Mouse (Mus musculus) cortical plate, adult 2 months (tissue): ENCODE results near the gene Dglucy.

Experiments used
- CTCF ChIP-seq: fragments of 200-500 bp; IDR thresholded peaks from 2 replicates; pipeline ENCODE4 v1.5.1; 2011; ENCODE audit warnings: mild to moderate bottlenecking, control low read depth, low read length; ENCODE audit not compliant: insufficient read depth; ENCODE audit errors: extremely low read depth
- POLR2A ChIP-seq: fragments of 200-500 bp; IDR thresholded peaks from 2 replicates; pipeline ENCODE4 v1.6.1; 2011; ENCODE audit warnings: mild to moderate bottlenecking, low read length, control low read depth; ENCODE audit not compliant: insufficient read depth; ENCODE audit errors: extremely low read depth

DNA sequence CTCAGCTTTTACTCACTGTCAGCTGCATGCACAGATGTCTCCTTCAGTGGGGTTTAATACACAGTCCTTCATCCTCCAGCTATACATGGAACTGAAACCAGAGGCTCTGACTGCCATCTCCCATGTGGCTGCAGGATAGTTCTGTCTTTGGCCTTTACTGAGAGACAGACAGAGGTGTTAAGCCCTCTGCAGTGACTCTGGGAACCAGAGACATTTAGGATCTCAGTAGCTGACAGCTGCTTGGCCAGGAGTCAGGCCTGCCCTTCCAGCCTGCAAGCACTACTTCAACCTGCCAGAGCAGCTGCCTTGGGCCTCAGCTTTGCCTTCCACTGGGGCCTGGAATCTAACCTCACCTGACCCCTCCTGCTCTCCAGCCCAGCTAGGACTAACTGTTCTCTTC lies 41.1 kb downstream of the Dglucy start:
- no peak for TF ChIP-seq POLR2A
- TF ChIP-seq CTCF: no peak
